Mouse (Mus musculus) 3T3-L1 (cell line): ENCODE results near the gene Deup1.

Experiments used
- DNase-seq: peaks from one replicate; pipeline ENCODE4 v3.0.0-alpha.2; 2015; ENCODE audit warnings: low read depth, low spot score

The Deup1 gene

GRCm38 (mm10) chr9:15627785-15628287, at the start of gene Deup1:
Gene Deup1 (minus strand): TSS chr9:15627933.
- no peak for DNase-seq

- DNase-seq = no peak
These were observed 44.5 kb upstream of the Deup1 start for GRCm38 (mm10) chr9:15672251-15672650.

GRCm38 (mm10) chr9:15670002-15670527, 42.3 kb upstream of the Deup1 start:
- no peak for DNase-seq

- DNase-seq = no peak
These were observed 41.7 kb upstream of the Deup1 start for GRCm38 (mm10) chr9:15669452-15669851.

GRCm38 (mm10) chr9:15664606-15665005, 36.9 kb upstream of the Deup1 start:
- DNase-seq = no peak

GRCm38 (mm10) chr9:15659069-15659468, 31.3 kb upstream of the Deup1 start:
- no peak for DNase-seq

GRCm38 (mm10) chr9:15658236-15658785, 30.6 kb upstream of the Deup1 start:
- DNase-seq = no peak

- DNase-seq = no peak
These were observed 25.3 kb upstream of the Deup1 start for GRCm38 (mm10) chr9:15653036-15653435.

- DNase-seq = no peak
These were observed 22.2 kb upstream of the Deup1 start for GRCm38 (mm10) chr9:15649977-15650376.

GRCm38 (mm10) chr9:15627384-15627783, 349 bp downstream of the Deup1 start:
- DNase-seq = no peak

GRCm38 (mm10) chr9:15624739-15625138, 3.0 kb downstream of the Deup1 start:
- no peak for DNase-seq

- no peak for DNase-seq
These were observed 8.0 kb downstream of the Deup1 start for GRCm38 (mm10) chr9:15619767-15620166.

- DNase-seq = no peak
These were observed 8.6 kb downstream of the Deup1 start for GRCm38 (mm10) chr9:15619020-15619590.

GRCm38 (mm10) chr9:15617061-15617460, 10.7 kb downstream of the Deup1 start:
- no peak for DNase-seq

- no peak for DNase-seq
These were observed 11.3 kb downstream of the Deup1 start for GRCm38 (mm10) chr9:15616471-15616870.

- peak; percentile 19 for DNase-seq
These were observed 18.3 kb downstream of the Deup1 start for GRCm38 (mm10) chr9:15609280-15609930.

- DNase-seq = no peak
These were observed 20.1 kb downstream of the Deup1 start for GRCm38 (mm10) chr9:15607601-15608000.

GRCm38 (mm10) chr9:15603156-15603555, 24.6 kb downstream of the Deup1 start:
- DNase-seq = no peak

GRCm38 (mm10) chr9:15600859-15601540, 26.7 kb downstream of the Deup1 start:
- DNase-seq = no peak

GRCm38 (mm10) chr9:15600156-15600858, 27.4 kb downstream of the Deup1 start:
- no peak for DNase-seq

- DNase-seq = no peak
These were observed 31.1 kb downstream of the Deup1 start for GRCm38 (mm10) chr9:15596598-15596997.

- DNase-seq = no peak
These were observed 33.6 kb downstream of the Deup1 start for GRCm38 (mm10) chr9:15594148-15594547.
